Mouse (Mus musculus): ENCODE results near the gene Tcf7l2. TPM values are rescaled to one million over a fixed set of nuclear protein-coding genes. Genes with fewer than 3 reads are reported as not detected.
A peak's percentile ranks its signal among the peaks of the same experiment; 100 is the strongest.

The Tcf7l2 gene
- 10 to 100 TPM; 22.7 to 28.3 TPM for total RNA-seq (2021)
- long read RNA-seq, experiment 1, partial matches to known transcripts = 4 of 6 reads
- long read RNA-seq, experiment 1, other reads (novel, unspliced or antisense) = 2 of 6 reads
- long read RNA-seq, experiment 2, partial matches to known transcripts = 1 of 1 reads
- long read RNA-seq, experiment 2, other reads (novel, unspliced or antisense) = 0 of 1 reads

- peak; percentile 91 to 95 for DNase-seq
Observed at GRCm38 (mm10) chr19:55741439-55741928, at the start of gene Tcf7l2. Tcf7l2 (plus strand) TSS chr19:55741820.

GRCm38 (mm10) chr19:55694651-55695050 is 47.0 kb upstream of the Tcf7l2 start:
- DNase-seq = no peak

- no peak for DNase-seq
Observed at GRCm38 (mm10) chr19:55695418-55695817, 46.2 kb upstream of the Tcf7l2 start.

- no peak for DNase-seq
Observed at GRCm38 (mm10) chr19:55698892-55699291, 42.7 kb upstream of the Tcf7l2 start.

- DNase-seq = no peak
Observed at GRCm38 (mm10) chr19:55700214-55700568, 41.4 kb upstream of the Tcf7l2 start.

- DNase-seq = no peak
Observed at GRCm38 (mm10) chr19:55700569-55701282, 40.9 kb upstream of the Tcf7l2 start.

GRCm38 (mm10) chr19:55701283-55701633 is 40.4 kb upstream of the Tcf7l2 start:
- DNase-seq = no peak

GRCm38 (mm10) chr19:55702081-55702480 is 39.5 kb upstream of the Tcf7l2 start:
- DNase-seq = no peak

GRCm38 (mm10) chr19:55702716-55703115 is 38.9 kb upstream of the Tcf7l2 start:
- no peak for DNase-seq

GRCm38 (mm10) chr19:55704071-55704470 is 37.5 kb upstream of the Tcf7l2 start:
- no peak for DNase-seq

GRCm38 (mm10) chr19:55706300-55706699 is 35.3 kb upstream of the Tcf7l2 start:
- no peak for DNase-seq

GRCm38 (mm10) chr19:55706806-55707205 is 34.8 kb upstream of the Tcf7l2 start:
- DNase-seq = peak; percentile 70 to 82

- no peak for DNase-seq
Observed at GRCm38 (mm10) chr19:55708031-55708554, 33.5 kb upstream of the Tcf7l2 start.

- no peak for DNase-seq
Observed at GRCm38 (mm10) chr19:55710841-55711240, 30.8 kb upstream of the Tcf7l2 start.

GRCm38 (mm10) chr19:55711701-55712100 is 29.9 kb upstream of the Tcf7l2 start:
- no peak for DNase-seq

- DNase-seq = peak in 1 of 2 experiments; percentile 30
Observed at GRCm38 (mm10) chr19:55712678-55713077, 28.9 kb upstream of the Tcf7l2 start.

GRCm38 (mm10) chr19:55714015-55714414 is 27.6 kb upstream of the Tcf7l2 start:
- peak; percentile 16 to 20 for DNase-seq

- no peak for DNase-seq
Observed at GRCm38 (mm10) chr19:55714665-55715064, 27.0 kb upstream of the Tcf7l2 start.

GRCm38 (mm10) chr19:55719083-55719482 is 22.5 kb upstream of the Tcf7l2 start:
- DNase-seq = no peak

GRCm38 (mm10) chr19:55719524-55720408 is 21.9 kb upstream of the Tcf7l2 start:
- no peak for DNase-seq

GRCm38 (mm10) chr19:55720409-55721092 is 21.1 kb upstream of the Tcf7l2 start:
- DNase-seq = no peak

GRCm38 (mm10) chr19:55722376-55722775 is 19.2 kb upstream of the Tcf7l2 start:
- DNase-seq = no peak

All from adrenal gland, postnatal 36 days (tissue).